Mouse (Mus musculus) gastrocnemius, postnatal 25 days (tissue): ENCODE data around the gene Spata7. TPM values are rescaled to one million over a fixed set of nuclear protein-coding genes. Genes with fewer than 3 reads are reported as not detected.
A peak's percentile ranks its signal among the peaks of the same experiment; 100 is the strongest.

Source experiments
- DNase-seq: peaks from one replicate; pipeline ENCODE4 v3.0.0; 2022
- total RNA-seq, 2 experiments: library from RNA; stranded (reverse); gene quantifications; 1 replicate in 1 of 2; 2 replicates in 1 of 2; pipeline ENCODE4 v1.2.3; 2021

Gene Spata7
- total RNA-seq, 2 experiments from 2014 or later: 3.9 to 4.1 TPM

DNA sequence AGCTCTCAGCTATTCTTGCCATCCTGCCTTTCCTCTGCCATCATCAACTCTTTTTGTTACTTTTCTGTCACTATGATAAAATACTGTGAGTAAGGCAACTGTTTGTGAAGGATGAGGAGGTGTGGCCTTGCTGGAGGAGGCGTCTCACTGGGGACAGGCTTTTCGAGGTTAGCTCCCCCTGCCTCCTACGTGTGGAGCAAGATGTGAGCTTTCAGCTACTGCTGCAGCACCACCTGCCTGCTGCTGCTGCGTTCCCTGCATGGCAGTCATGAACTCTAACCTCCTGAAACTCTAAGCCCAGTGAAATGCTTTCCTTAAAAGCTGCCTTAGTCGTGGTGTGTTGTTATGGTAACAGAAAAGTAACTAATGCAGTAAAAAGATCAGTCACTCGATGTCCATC is 45.9 kb downstream of the Spata7 start:
- DNase-seq: no peak

DNA sequence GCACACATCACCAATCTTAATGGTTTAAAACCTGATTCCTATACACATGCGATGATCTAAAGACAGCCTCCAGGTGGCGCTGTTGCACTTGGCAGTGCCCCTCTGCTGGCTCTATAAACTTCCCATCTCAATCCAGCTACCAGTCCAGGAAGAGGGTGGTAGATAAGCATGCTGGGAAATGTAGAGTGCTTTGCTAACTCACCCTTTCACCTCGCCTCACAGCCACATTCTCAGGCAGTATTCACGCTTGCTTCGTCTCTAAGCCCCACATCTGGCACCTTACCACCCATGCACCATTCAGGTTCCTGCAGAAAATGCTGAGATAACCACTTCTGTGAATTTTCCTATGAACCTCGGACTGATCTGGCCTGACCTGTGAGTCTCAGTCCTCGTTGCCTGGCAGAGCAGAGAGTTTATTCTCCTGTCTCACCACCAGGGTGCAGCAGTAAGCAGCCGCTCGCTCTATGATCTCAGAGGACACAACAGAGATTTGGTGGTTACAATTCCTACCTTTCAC is 46.7 kb downstream of the Spata7 start:
- DNase-seq: peak; percentile 53

DNA sequence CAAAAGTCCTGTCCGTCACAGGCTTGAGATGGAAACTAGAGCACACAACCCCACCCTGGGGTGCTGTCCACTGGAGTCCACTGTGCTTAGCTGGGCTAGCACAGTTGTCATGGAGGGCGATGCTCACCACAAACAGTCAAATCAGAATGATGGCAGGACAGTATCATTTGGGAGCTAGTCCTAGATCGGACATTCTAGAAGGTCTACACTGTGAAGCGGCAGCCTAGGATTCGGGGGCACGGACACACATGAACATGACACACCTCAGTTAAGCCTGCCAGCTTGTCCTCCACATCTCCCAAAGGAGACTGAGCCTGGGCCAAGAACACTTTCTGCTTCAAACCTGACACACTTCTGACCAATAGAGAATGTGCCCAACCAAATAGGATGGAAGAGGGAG is 48.9 kb downstream of the Spata7 start:
- DNase-seq: no peak

DNA sequence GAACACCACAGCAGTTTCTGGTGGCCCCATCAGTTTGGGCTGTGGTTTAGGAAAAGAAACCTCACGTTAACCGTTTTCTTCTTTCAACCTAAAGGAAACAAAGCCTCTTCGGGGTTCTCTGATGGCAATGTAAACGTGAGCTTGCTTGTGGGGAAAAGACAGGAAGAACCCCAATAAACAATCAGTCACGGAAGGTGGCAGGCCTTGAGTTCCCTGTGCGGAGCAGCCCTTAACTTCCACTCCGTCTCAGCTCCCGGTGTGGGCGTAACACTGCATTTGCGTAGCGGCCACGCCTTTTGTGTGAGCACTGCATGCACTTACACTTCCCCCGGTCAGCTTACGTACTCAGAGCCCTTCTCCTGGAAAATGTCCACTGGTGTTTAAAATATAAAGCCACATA is 49.4 kb downstream of the Spata7 start:
- DNase-seq: no peak

DNA sequence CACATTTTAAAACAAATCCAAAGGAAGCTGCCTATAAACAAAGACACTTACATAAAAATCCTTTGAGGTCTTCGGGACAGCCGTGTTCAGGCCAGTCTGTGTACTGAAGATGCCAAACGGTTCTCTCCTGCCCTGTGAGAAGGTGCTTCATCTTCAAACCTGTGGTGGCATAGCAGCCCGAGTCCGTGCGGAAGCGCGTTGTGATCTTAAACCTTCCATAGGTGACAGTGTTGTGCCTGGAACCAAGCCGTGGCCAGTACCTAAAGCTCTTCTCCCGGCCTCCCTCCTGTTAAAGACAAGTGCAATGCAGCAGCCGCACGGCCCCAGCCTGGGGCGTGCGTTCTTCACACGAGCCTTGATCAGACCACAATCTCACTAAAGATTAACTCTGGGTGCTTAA is 51.9 kb downstream of the Spata7 start:
- no peak for DNase-seq

DNA sequence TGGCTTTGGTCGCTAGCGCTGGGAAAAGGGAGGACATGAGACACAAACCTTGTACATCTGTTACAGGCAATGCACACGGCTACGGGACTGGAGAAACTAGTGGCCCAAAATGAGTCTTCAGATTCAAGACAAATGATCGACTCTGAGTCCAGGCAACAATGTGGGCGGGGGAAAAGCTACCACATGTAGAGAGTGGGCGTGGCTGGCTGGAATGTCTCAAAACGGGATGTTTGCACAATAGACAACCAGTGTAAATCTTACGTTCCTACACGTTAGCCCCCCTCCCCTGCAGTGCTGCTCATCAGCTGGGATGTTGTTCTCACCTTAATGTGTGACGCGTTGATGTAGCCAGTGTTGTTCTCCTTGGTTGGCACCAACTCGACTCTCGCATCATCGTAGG is 54.2 kb downstream of the Spata7 start:
- DNase-seq: no peak

DNA sequence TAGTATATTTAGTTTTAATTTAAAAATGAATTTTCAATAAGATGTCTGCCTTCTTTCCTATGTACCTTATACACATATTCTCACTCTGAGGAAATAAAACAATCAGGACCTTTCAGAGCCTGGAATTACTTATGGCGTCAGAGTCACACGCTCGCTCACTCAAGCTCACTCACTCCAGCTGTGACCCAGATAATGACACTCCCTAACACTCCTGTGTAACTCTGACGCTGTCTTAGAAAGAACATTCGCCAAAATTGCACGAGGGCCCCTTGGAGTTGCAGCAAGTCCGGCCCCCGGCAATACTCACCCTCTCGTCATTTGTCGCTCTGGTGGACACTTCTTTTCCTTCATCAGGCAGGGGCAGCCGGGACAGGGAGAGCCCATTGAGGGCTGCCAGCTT is 55.2 kb downstream of the Spata7 start:
- DNase-seq: no peak

DNA sequence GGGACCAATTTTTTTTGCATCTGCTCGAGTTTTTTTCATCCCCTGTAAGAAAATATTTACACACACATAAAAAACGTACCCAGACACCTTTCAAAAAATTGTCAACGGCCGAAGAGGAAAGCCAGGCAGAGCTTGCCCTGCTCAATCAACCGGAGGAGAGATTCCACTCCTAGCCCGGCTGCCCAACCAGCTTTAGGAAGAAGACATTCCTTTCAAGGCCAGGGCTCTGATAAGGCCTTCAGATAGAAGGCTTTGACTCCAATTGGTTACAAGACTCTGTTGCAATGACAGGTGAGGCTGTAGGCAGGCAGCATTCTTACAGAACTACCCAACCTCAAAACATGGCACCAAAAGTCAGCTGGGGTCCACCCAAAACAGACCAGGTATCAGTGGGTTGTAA is 55.6 kb downstream of the Spata7 start:
- DNase-seq: no peak

DNA sequence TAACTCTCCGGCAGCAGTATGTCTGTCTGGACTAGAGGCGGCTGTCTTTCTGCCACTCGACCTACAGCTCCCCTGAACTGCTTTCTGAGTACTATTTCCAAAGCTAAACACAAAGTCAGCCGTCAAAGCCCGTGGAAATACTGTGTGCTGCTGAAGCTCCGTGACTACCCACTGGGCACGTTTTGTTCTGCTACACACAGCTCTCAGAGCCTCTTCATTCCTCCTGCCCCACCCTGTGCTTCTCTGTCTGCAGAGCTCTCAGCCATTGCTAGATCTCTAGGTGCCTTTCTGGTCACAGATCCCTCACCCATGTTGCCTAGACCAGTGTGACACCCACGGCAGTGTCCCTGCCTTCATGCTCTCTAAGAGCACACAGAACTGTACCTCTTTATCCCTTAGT is 62.3 kb downstream of the Spata7 start:
- no peak for DNase-seq

DNA sequence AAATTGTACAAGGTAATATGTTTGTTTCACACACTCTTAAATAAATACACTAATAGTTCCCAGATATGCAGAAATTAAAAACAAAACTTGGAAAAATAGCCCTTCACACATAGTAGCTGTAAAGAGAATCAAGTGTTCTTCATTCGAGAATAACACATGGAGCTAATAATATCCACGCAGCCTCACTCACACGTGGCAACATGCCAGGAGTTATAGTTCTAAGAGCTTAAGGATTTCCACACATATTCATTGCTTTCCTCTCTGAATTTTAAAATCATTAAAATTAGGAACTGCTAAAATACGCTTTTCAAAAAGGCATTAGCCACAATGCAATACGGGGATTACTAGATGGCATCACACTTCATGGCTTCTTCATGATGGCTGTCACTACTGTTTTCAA is 69.2 kb downstream of the Spata7 start:
- DNase-seq: no peak

DNA sequence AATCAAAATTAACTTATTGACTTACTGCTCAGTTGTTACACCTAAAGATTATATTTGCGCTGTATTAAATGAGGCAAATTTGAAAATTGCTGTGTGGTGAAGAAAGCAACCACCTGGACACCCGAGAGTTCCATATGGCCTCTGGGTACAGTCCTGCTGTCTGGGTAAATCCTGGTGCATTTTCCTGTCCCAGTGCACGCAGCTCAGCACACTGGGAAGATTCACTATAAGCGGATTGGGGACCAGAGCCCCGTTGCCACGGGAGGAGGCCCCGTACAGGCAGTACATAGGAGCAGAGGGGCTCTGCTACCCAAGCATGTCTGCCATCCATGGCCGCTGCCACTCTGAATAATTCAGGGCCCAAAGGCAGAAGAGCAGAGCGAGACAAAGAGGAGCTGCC is 73.6 kb downstream of the Spata7 start:
- no peak for DNase-seq

DNA sequence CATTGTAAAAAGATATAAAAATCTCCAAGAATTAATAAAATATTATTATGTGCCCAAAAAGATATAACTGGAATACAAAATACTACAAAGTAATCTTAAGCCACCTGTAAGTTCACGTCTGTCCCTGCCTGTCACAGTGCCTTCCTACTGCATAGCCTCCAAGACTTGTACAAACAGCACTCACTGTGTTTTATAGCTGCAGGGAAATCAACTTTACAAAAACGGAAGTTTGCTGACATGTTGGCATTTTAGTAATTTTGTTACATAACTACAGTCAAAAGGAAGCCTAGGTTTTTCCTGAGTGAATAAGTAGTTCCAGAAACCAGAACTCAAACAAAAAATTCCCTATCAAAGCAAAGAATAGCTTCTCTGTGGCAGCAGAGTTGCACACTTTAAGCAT is 75.6 kb downstream of the Spata7 start:
- DNase-seq: no peak

DNA sequence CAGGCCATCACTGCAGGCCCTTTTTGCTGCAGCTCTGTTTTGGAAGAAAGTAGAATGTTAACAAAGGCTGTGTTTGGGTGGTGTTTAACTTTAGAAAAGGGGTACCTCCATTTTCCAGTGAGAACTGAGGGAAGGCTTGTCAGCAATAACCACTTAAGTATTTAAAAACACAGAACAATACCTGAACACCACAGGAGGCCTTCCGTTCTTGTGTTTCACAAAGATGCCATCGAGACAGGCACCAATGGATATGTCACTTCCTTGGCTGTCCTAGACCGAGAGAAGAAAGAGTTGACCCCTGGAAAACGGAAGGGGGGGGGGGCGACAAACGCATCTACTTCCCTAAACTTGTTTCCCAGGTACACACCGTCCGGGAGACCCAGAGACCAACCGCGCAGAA is 76.0 kb downstream of the Spata7 start:
- DNase-seq: no peak

DNA sequence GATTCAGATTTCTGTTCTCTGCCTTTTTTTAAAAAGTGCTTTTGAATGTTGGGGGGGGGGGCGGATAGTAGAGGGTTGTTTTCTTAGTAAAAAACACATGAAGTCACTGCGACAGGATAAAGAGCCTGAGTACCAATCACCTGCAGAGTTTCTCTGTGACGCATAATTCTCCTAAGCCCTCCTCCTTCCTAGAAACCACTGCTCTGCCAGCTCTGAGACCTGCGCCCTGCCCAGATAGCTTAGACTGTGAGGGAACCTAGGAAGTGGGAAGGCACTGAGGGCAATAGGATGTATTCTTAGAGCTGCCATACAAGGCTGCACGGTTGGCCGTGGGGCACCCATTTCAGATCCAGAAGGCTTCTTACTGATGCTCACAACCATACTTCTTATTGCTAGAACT is 84.9 kb downstream of the Spata7 start:
- no peak for DNase-seq

DNA sequence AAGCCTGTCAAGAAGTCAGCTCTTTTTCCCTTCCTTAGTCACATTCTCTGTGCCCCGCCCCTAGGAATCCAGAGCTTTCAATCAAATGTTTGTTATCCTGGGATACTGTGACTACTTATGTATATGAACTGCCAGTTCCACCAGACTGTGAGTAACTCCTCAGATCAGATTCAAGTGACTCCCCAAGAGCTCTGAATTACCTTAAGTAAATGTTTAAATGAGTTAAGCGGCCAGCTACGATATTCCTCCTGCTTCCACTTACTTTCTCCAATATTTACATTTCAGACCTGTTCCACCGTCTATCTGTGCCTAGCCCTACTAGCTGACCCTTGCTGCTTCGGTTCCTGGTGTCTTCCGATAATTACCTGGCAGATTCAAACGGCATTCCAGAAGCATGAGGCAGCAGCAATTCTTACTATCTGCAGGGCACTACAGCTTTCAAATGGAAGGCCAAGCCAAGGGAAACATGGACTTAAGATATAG is 85.7 kb downstream of the Spata7 start:
- no peak for DNase-seq

DNA sequence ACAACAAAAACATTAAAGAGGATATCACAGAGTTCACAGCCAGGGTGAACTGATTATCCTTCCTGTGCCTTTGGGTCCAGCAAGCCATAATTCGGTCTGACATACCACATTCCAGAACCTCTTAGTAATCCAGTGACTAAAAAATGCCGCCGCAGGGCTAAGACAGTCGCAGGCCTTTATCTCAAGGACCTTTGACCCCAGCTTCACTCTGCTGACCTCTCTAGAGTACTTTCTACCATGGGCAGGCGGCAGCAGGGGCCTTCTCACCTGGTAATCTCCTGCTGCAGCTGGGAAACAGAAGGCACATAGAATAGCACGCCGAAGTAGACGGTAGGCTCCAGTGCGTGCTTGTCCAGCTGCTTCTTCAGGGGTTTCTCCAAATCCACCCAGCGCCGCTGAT is 86.8 kb downstream of the Spata7 start:
- no peak for DNase-seq

DNA sequence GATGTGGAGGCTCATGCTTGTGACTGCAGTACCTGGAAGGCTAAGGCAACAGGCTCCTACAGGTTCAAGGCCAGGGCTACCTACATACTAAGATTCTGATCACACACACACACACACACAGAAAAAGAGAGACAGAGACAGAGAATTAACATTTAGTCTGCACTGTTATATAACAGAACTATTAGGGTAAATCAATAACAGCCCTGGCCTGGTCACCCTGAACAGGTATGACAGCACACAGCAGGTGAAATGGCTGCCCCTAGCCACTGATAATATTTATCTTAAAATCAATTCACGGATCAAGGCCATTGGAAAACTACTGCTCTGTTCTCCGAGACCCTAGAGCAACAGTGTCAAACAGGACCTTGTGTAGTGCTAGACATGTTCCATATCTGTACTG is 88.2 kb downstream of the Spata7 start:
- no peak for DNase-seq

Other genes starting within 250 kb of the Spata7 start
- not detected for gene Kcnk10, start 49.8 kb upstream of the Spata7 start, total RNA-seq
- 10 to 100 TPM; 21.4 to 31.3 TPM for gene Ptpn21, start 109.2 kb downstream of the Spata7 start, total RNA-seq
- 10 to 100 TPM; 40.9 to 44.1 TPM for gene Zc3h14, start 118.8 kb downstream of the Spata7 start, total RNA-seq